Mouse (Mus musculus) left cerebral cortex, adult 8-10 months (tissue): ENCODE results near the gene Specc1l. TPM values are rescaled to one million over a fixed set of nuclear protein-coding genes. Genes with fewer than 3 reads are reported as not detected.
"Not testable (repeated sequence)": the region's sequence is repeated elsewhere in the genome, so short reads cannot be mapped to it uniquely, and the experiment has no call there.

Experiments used
- DNase-seq, 2 experiments: peaks; one replicate each; pipeline ENCODE4 v3.0.0; 2022; ENCODE audit warnings: low spot score in 2 of 2
- total RNA-seq, 4 experiments: library from RNA; stranded (reverse); gene quantifications; 2 replicates each; pipeline ENCODE4 v1.2.4; 2022

The Specc1l gene
- total RNA-seq, 4 experiments from 2014 or later, result 42.5 to 47.8 (median 44.0) TPM

- DNase-seq, result no peak
Measured at GRCm38 (mm10) chr10:75352541-75352940, 140.7 kb downstream of the Specc1l start.

GRCm38 (mm10) chr10:75353838-75354241, 142.0 kb downstream of the Specc1l start:
- not testable (repeated sequence) for DNase-seq

DNA sequence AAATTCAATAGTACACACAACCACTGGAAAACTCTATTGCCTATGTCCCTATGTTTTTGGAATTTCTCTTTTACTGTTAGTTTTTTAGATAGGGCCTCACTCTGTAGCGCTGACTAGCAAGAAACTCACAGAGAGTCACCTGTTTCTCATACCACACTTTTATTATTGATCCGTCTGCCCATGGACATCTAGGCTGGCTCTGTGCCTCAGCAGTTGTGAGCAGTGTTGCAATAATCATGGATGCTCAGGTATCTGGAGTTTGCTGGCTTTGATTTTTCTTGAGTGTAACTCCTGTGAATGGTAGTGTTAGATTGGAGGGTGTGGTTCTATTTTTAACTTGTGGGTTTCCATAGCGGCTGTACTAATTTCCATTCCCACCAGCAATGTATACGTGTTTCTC, 143.5 kb downstream of the Specc1l start:
- no peak for DNase-seq

Other genes with a start within 250 kb of the Specc1l start
- 100 to 1,000 TPM in 2 of 4 experiments, 10 to 100 TPM in 2; 93.3 to 104 (median 99.6) TPM for gene Gnaz, start 244.9 kb upstream of the Specc1l start, total RNA-seq
- gene Rsph14, start 179.5 kb upstream of the Specc1l start, total RNA-seq, result under 1 TPM; 0.41 to 0.88 (median 0.65) TPM
- 10 to 100 TPM; 27.0 to 33.4 (median 28.7) TPM for gene Rab36, start 175.0 kb upstream of the Specc1l start, total RNA-seq
- 100 to 1,000 TPM; 114 to 143 (median 128) TPM for gene Bcr, start 151.5 kb upstream of the Specc1l start, total RNA-seq
- 10 to 100 TPM; 57.0 to 85.4 (median 75.0) TPM for gene Adora2a, start 104.8 kb downstream of the Specc1l start, total RNA-seq
- 1 to 10 TPM in 2 of 4 experiments, under 1 TPM in 2; 0.55 to 1.4 (median 1.1) TPM for gene Upb1, start 189.0 kb downstream of the Specc1l start, total RNA-seq